Mouse (Mus musculus): ENCODE measurements around the gene Atl2. TPM values are rescaled to one million over a fixed set of nuclear protein-coding genes. Genes with fewer than 3 reads are reported as not detected.

Gene Atl2
- polyA plus RNA-seq, 1 experiment from 2014 or later: 31.7 TPM

Other genes with a start within 250 kb of the Atl2 start
- 1.4 and 1.5 TPM in 2 replicates for gene Cyp1b1, start 181.1 kb downstream of the Atl2 start, polyA plus RNA-seq (2016; fragmentation: Nextera tagmentation; extraction: Ambion mirVana)
- 60.6 and 63.5 TPM in 2 replicates for gene Hnrnpll, start 166.2 kb upstream of the Atl2 start, polyA plus RNA-seq (2016; fragmentation: Nextera tagmentation; extraction: Ambion mirVana)
- 10.0 TPM in 2 replicates for gene Galm, start 231.3 kb upstream of the Atl2 start, polyA plus RNA-seq (2016; fragmentation: Nextera tagmentation; extraction: Ambion mirVana)

Data from heart, embryonic 12.5 days (tissue).